Mouse (Mus musculus): ENCODE data around the gene Zfp341. TPM values are rescaled to one million over a fixed set of nuclear protein-coding genes. Genes with fewer than 3 reads are reported as not detected.

Zfp341 gene
- total and polyA plus RNA-seq, 3 experiments: 2.0 to 6.3 TPM; not detected in 1

DNA sequence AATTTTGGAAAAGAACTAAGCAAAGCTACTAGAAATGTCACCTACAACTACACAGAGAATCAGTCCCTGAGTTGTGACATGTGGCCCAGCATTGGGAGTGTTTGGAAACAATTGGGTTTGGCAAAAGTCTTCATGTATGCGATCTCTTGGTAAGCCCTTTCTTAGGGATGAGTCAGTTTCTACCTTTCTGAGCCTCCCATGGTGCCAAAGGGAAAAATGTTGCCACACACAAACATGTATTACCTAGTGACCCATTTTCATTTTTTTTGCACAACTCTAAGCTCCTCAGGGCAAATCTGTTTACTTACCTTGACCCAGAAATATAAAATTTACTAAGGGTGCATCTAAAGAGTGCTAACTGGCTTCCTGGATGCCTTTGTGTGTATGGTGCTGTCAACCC lies 6.1 kb upstream of the Zfp341 start:
- H3K4me1 ChIP-seq (ENCODE audit: control insufficient read depth in 1 of 2, insufficient read depth in 2 of 2, low read length in 2 of 2): peaks cover 16 to 20% of the 10 kb centered on the region in 2 experiments

GRCm38 (mm10) chr2:154609050-154609767 lies 3.9 kb upstream of the Zfp341 start:
- H3K27ac ChIP-seq (ENCODE audit: control insufficient read depth, low read depth, low read length): peak overlapping the region; percentile 46

More for the DNA sequence above, 6.1 kb upstream of the Zfp341 start:
- Histone ChIP-seq H3K36me3 (ENCODE audit: control insufficient read depth in 1 of 2, insufficient read depth in 2 of 2, low read length in 2 of 2) (peaks cover 0 to 25% of the 10 kb centered on the region in 2 experiments; a peak in 2 of 4 replicates), H3K9ac (ENCODE audit: control insufficient read depth, low read depth, low read length, poor library complexity, severe bottlenecking) (no peak overlapping the region), H3K79me2 (ENCODE audit: control insufficient read depth, insufficient read depth, low read length, poor library complexity) (peaks cover 1% of the 10 kb centered on the region; the same call in 1 of the 2 replicates), H3K27me3 (ENCODE audit: control insufficient read depth in 1 of 2, insufficient read depth in 2 of 2, low read length in 2 of 2) (no peaks in the 10 kb centered on the region), H3K4me3 (ENCODE audit: control insufficient read depth in 1 of 2, insufficient read depth in 1 of 2, low read depth in 2 of 2, low read length in 2 of 2) (no peak overlapping the region), H3K9me3 (replicated peaks; ENCODE audit: insufficient read depth, low read length) (no peaks in the 10 kb centered on the region), H3K27ac (ENCODE audit: control insufficient read depth, low read depth, low read length) (no peak overlapping the region)
- no peak for DNase-seq (ENCODE audit: low read depth, low spot score)
- TF ChIP-seq ZKSCAN1 (IDR thresholded peaks at IDR 0.05; ENCODE audit: low read depth, low read length) (no peak), POLR2AphosphoS5 (IDR thresholded peaks at IDR 0.05; ENCODE audit: borderline replicate concordance, low read depth, low read length) (no peak), MAFK (IDR thresholded peaks at IDR 0.05; ENCODE audit: borderline replicate concordance, low read depth, low read length) (no peak), MAX (IDR thresholded peaks at IDR 0.05; ENCODE audit: low read length) (no peak), NELFE (IDR thresholded peaks at IDR 0.05; ENCODE audit: low read depth, low read length) (no peak), ZC3H11A (IDR thresholded peaks at IDR 0.05; ENCODE audit: low read depth, low read length) (no peak), SIN3A (IDR thresholded peaks at IDR 0.05; ENCODE audit: low read length) (no peak), E2F4 (IDR thresholded peaks at IDR 0.05; ENCODE audit: borderline replicate concordance, low read depth, low read length) (no peak), ZMIZ1 (IDR thresholded peaks at IDR 0.05; ENCODE audit: low read depth, low read length) (no peak), ETS1 (IDR thresholded peaks at IDR 0.05; ENCODE audit: low read depth, low read length) (no peak), EP300 (IDR thresholded peaks at IDR 0.05; ENCODE audit: low read depth in 1 of 2, low read length in 2 of 2) (no peak), SMC3 (IDR thresholded peaks at IDR 0.05; ENCODE audit: low read depth, low read length) (no peak), MYC (IDR thresholded peaks at IDR 0.05; ENCODE audit: low read depth, low read length) (no peak), ELF1 (IDR thresholded peaks at IDR 0.05; ENCODE audit: low read depth, low read length) (no peak), ZNF384 (IDR thresholded peaks at IDR 0.05; ENCODE audit: low read depth, low read length) (no peak)

More at GRCm38 (mm10) chr2:154609050-154609767, 3.9 kb upstream of the Zfp341 start:
- Histone ChIP-seq H3K79me2 (ENCODE audit: control insufficient read depth, insufficient read depth, low read length, poor library complexity) (peaks cover 3% of the 10 kb centered on the region; the same call in 1 of the 2 replicates), H3K9ac (ENCODE audit: control insufficient read depth, low read depth, low read length, poor library complexity, severe bottlenecking) (peak overlapping the region; percentile 33; the same call in 1 of the 2 replicates), H3K36me3 (ENCODE audit: control insufficient read depth in 1 of 2, insufficient read depth in 2 of 2, low read length in 2 of 2) (peaks cover 0 to 29% of the 10 kb centered on the region in 2 experiments; a peak in 2 of 4 replicates), H3K4me3 (ENCODE audit: control insufficient read depth in 1 of 2, insufficient read depth in 1 of 2, low read depth in 2 of 2, low read length in 2 of 2) (peak overlapping the region; percentile 26 to 36), H3K9me3 (replicated peaks; ENCODE audit: insufficient read depth, low read length) (no peaks in the 10 kb centered on the region), H3K4me1 (ENCODE audit: control insufficient read depth in 1 of 2, insufficient read depth in 2 of 2, low read length in 2 of 2) (peaks cover 19 to 28% of the 10 kb centered on the region in 2 experiments), H3K27me3 (ENCODE audit: control insufficient read depth in 1 of 2, insufficient read depth in 2 of 2, low read length in 2 of 2) (no peaks in the 10 kb centered on the region)
- TF ChIP-seq CHD1 (IDR thresholded peaks at IDR 0.05; ENCODE audit: low read depth, low read length): no peak
- no peak for TF ChIP-seq ZC3H11A (IDR thresholded peaks at IDR 0.05; ENCODE audit: low read depth, low read length)
- peak in 1 of 2 experiments; percentile 52; a peak in 2 of 4 replicates for TF ChIP-seq EP300 (IDR thresholded peaks at IDR 0.05; ENCODE audit: low read depth in 1 of 2, low read length in 2 of 2)
- TF ChIP-seq POLR2A (IDR thresholded peaks at IDR 0.05; ENCODE audit: control insufficient read depth in 1 of 2, insufficient read depth in 1 of 2, low read depth in 1 of 2, low read length in 2 of 2, poor library complexity in 1 of 2): peak in 1 of 2 experiments; percentile 49; a peak in 1 of 4 replicates
- DNase-seq (ENCODE audit: low read depth, low spot score): peak; percentile 44
